Mouse (Mus musculus) induced T-regulatory cell, adult 2 months (primary cell): ENCODE measurements at regions not wholly inside any gene's neighbourhood (a gene's known extent, or its start where the extent isn't known, plus 50 kb on each side); places are given as distances from the start of the nearest gene placed in this dataset.

Source experiments
- DNase-seq: peaks from one replicate; pipeline ENCODE4 v3.0.0-alpha.2; 2012; ENCODE audit warnings: low read depth

GRCm38 (mm10) chr1:55983522-55984066, 577.9 kb downstream of the Plcl1 start:
- no peak for DNase-seq

GRCm38 (mm10) chr1:55997074-55997473, 591.4 kb downstream of the Plcl1 start:
- DNase-seq = no peak
